Mouse (Mus musculus) MEL (cell line): ENCODE measurements around the gene Erbb4. TPM values are rescaled to one million over a fixed set of nuclear protein-coding genes. Genes with fewer than 3 reads are reported as not detected.

Experiments used
- DNase-seq: peaks from one replicate; pipeline ENCODE4 v3.0.0; 2011; ENCODE audit warnings: low read depth, low spot score
- H3K27ac ChIP-seq: 2 replicates; pipeline ENCODE4 v1.5.1; 2012; ENCODE audit warnings: low read depth, mild to moderate bottlenecking, control low read depth, low read length, moderate library complexity; ENCODE audit not compliant: control insufficient read depth
- H3K27me3 ChIP-seq, 2 experiments: fragments of 150-350 bp in 1 of 2; sonication (generic) in 1 of 2; 2 replicates each; pipeline ENCODE4 v1.6.1; 2012; ENCODE audit warnings: low read length in 2 of 2, mild to moderate bottlenecking in 2 of 2, improper control_type of control experiment in 1 of 2, moderate library complexity in 1 of 2; ENCODE audit not compliant: insufficient read depth in 2 of 2, control insufficient read depth in 1 of 2
- H3K36me3 ChIP-seq, 2 experiments: 2 replicates each; pipeline ENCODE4 v1.6.1; 2012 to 2014; ENCODE audit warnings: low read length in 2 of 2, improper control_type of control experiment in 1 of 2, inconsistent platforms in 1 of 2, mild to moderate bottlenecking in 1 of 2; ENCODE audit not compliant: insufficient read depth in 2 of 2, control insufficient read depth in 1 of 2
- H3K4me1 ChIP-seq, 2 experiments: fragments of 150-350 bp in 1 of 2; sonication (generic) in 1 of 2; 2 replicates each; pipeline ENCODE4 v1.6.1; 2012; ENCODE audit warnings: low read length in 2 of 2, improper control_type of control experiment in 1 of 2, mild to moderate bottlenecking in 1 of 2; ENCODE audit not compliant: insufficient read depth in 2 of 2, control insufficient read depth in 1 of 2
- H3K4me3 ChIP-seq, 2 experiments: fragments of 150-350 bp in 1 of 2; sonication (generic) in 1 of 2; 2 replicates each; pipeline ENCODE4 v1.5.1; 2012; ENCODE audit warnings: low read depth in 2 of 2, low read length in 2 of 2, mild to moderate bottlenecking in 2 of 2, moderate library complexity in 2 of 2, control low read depth in 1 of 2, improper control_type of control experiment in 1 of 2; ENCODE audit not compliant: control insufficient read depth in 1 of 2, insufficient read depth in 1 of 2
- H3K79me2 ChIP-seq: 2 replicates; pipeline ENCODE4 v1.6.1; 2012; ENCODE audit warnings: mild to moderate bottlenecking, low read length, moderate library complexity; ENCODE audit not compliant: control insufficient read depth, poor library complexity, insufficient read depth
- H3K9ac ChIP-seq: 2 replicates; pipeline ENCODE4 v1.6.1; 2012; ENCODE audit warnings: low read depth, mild to moderate bottlenecking, control low read depth, low read length, moderate library complexity; ENCODE audit not compliant: control insufficient read depth, poor library complexity, severe bottlenecking
- H3K9me3 ChIP-seq: fragments of 150-350 bp; sonication (generic); replicated peaks from 2 replicates; pipeline ENCODE4 v1.6.1; 2012; ENCODE audit warnings: mild to moderate bottlenecking, low read length, improper control_type of control experiment, moderate library complexity; ENCODE audit not compliant: insufficient read depth
- BHLHE40 ChIP-seq: IDR thresholded peaks from 2 replicates; pipeline ENCODE4 v1.6.1; 2012; ENCODE audit warnings: low read depth, mild to moderate bottlenecking, inconsistent platforms, low read length, improper control_type of control experiment, borderline replicate concordance
- CTCF ChIP-seq, 3 experiments: IDR thresholded peaks in 2 of 3; conservative IDR thresholded peaks in 1 of 3; 2 replicates each; pipeline ENCODE4 v1.5.1; 2011 to 2012; ENCODE audit warnings: low read length in 3 of 3, low read depth in 2 of 3, mild to moderate bottlenecking in 2 of 3, improper control_type of control experiment in 1 of 3, inconsistent platforms in 1 of 3, mixed read lengths in 1 of 3, moderate library complexity in 1 of 3; ENCODE audit not compliant: control insufficient read depth in 1 of 3, insufficient read depth in 1 of 3, poor library complexity in 1 of 3, severe bottlenecking in 1 of 3
- E2F4 ChIP-seq: IDR thresholded peaks from 2 replicates; pipeline ENCODE4 v1.6.1; 2011; ENCODE audit warnings: low read depth, low read length, improper control_type of control experiment, borderline replicate concordance
- ELF1 ChIP-seq: IDR thresholded peaks from 2 replicates; pipeline ENCODE4 v1.6.1; 2014; ENCODE audit warnings: low read depth, mild to moderate bottlenecking, inconsistent platforms, low read length, improper control_type of control experiment, moderate library complexity
- ETS1 ChIP-seq: IDR thresholded peaks from 2 replicates; pipeline ENCODE4 v1.6.1; 2012; ENCODE audit warnings: low read depth, mild to moderate bottlenecking, inconsistent platforms, low read length, improper control_type of control experiment, moderate library complexity
- GABPA ChIP-seq: IDR thresholded peaks from 2 replicates; pipeline ENCODE4 v1.6.1; 2012; ENCODE audit warnings: low read depth, mild to moderate bottlenecking, inconsistent platforms, low read length, improper control_type of control experiment, moderate library complexity
- GATA1 ChIP-seq: IDR thresholded peaks from 2 replicates; pipeline ENCODE4 v1.6.1; 2011; ENCODE audit warnings: low read depth, low read length, improper control_type of control experiment
- HCFC1 ChIP-seq: IDR thresholded peaks from 2 replicates; pipeline ENCODE4 v1.6.1; 2012; ENCODE audit warnings: low read depth, mild to moderate bottlenecking, inconsistent platforms, low read length, improper control_type of control experiment, moderate library complexity
- JUND ChIP-seq: IDR thresholded peaks from 2 replicates; pipeline ENCODE4 v1.6.1; 2011; ENCODE audit warnings: low read depth, mild to moderate bottlenecking, improper control_type of control experiment, low read length
- MAFK ChIP-seq: IDR thresholded peaks from 2 replicates; pipeline ENCODE4 v1.6.1; 2011; ENCODE audit warnings: low read depth, mild to moderate bottlenecking, low read length, improper control_type of control experiment, borderline replicate concordance
- MAX ChIP-seq: IDR thresholded peaks from 2 replicates; pipeline ENCODE4 v1.6.1; 2011; ENCODE audit warnings: low read length, improper control_type of control experiment
- MEF2A ChIP-seq: IDR thresholded peaks from 2 replicates; pipeline ENCODE4 v1.6.1; 2014; ENCODE audit warnings: low read depth, mild to moderate bottlenecking, inconsistent platforms, low read length, improper control_type of control experiment; ENCODE audit not compliant: poor library complexity, insufficient replicate concordance, severe bottlenecking; ENCODE audit errors: extremely low read depth
- MXI1 ChIP-seq: IDR thresholded peaks from 2 replicates; pipeline ENCODE4 v1.6.1; 2011; ENCODE audit warnings: mild to moderate bottlenecking, low read depth, low read length, improper control_type of control experiment
- MYC ChIP-seq: IDR thresholded peaks from 2 replicates; pipeline ENCODE4 v1.6.1; 2011; ENCODE audit warnings: low read depth, mild to moderate bottlenecking, low read length, improper control_type of control experiment, moderate library complexity
- NRF1 ChIP-seq: IDR thresholded peaks from 2 replicates; pipeline ENCODE4 v1.6.1; 2014; ENCODE audit warnings: low read depth, mild to moderate bottlenecking, inconsistent platforms, low read length, improper control_type of control experiment, moderate library complexity; ENCODE audit not compliant: poor library complexity, insufficient read depth, severe bottlenecking
- POLR2AphosphoS2 ChIP-seq: IDR thresholded peaks from 2 replicates; pipeline ENCODE4 v1.6.1; 2011; ENCODE audit warnings: low read length, improper control_type of control experiment
- POLR2AphosphoS5 ChIP-seq: IDR thresholded peaks from 2 replicates; pipeline ENCODE4 v1.6.1; 2012; ENCODE audit warnings: low read depth, borderline replicate concordance, mild to moderate bottlenecking, inconsistent platforms, low read length, moderate library complexity, mixed read lengths
- SIN3A ChIP-seq: IDR thresholded peaks from 2 replicates; pipeline ENCODE4 v1.6.1; 2012; ENCODE audit warnings: low read length, improper control_type of control experiment, inconsistent platforms
- TAL1 ChIP-seq: IDR thresholded peaks from 2 replicates; pipeline ENCODE4 v1.6.1; 2012; ENCODE audit warnings: mild to moderate bottlenecking, inconsistent platforms, low read length, moderate library complexity, mixed read lengths
- TBP ChIP-seq: IDR thresholded peaks from 2 replicates; pipeline ENCODE4 v1.8.0; 2011; ENCODE audit warnings: low read depth, low read length, improper control_type of control experiment
- TCF12 ChIP-seq: IDR thresholded peaks from 2 replicates; pipeline ENCODE4 v1.6.1; 2014; ENCODE audit warnings: low read depth, mild to moderate bottlenecking, inconsistent platforms, low read length, improper control_type of control experiment, moderate library complexity
- UBTF ChIP-seq: IDR thresholded peaks from 2 replicates; pipeline ENCODE4 v1.6.1; 2012; ENCODE audit warnings: low read depth, mild to moderate bottlenecking, inconsistent platforms, low read length, improper control_type of control experiment, moderate library complexity, borderline replicate concordance; ENCODE audit not compliant: insufficient read depth
- USF2 ChIP-seq, 2 experiments: IDR thresholded peaks; 2 replicates each; pipeline ENCODE4 v1.6.1; 2011 to 2012; ENCODE audit warnings: improper control_type of control experiment in 2 of 2, low read length in 2 of 2, borderline replicate concordance in 1 of 2, inconsistent platforms in 1 of 2, low read depth in 1 of 2, mild to moderate bottlenecking in 1 of 2; ENCODE audit not compliant: insufficient read depth in 1 of 2
- ZC3H11A ChIP-seq: IDR thresholded peaks from 2 replicates; pipeline ENCODE4 v1.6.1; 2012; ENCODE audit warnings: low read depth, mild to moderate bottlenecking, inconsistent platforms, low read length, improper control_type of control experiment
- ZKSCAN1 ChIP-seq: IDR thresholded peaks from 2 replicates; pipeline ENCODE4 v1.6.1; 2012; ENCODE audit warnings: low read depth, mild to moderate bottlenecking, inconsistent platforms, low read length, improper control_type of control experiment, moderate library complexity
- ZMIZ1 ChIP-seq: IDR thresholded peaks from 2 replicates; pipeline ENCODE4 v1.6.1; 2012; ENCODE audit warnings: low read depth, mild to moderate bottlenecking, inconsistent platforms, low read length, improper control_type of control experiment, moderate library complexity
- polyA plus RNA-seq, 2 experiments: library from polyadenylated mRNA; stranded (reverse) in 1 of 2; unstranded in 1 of 2; fragments of >175 nt in 1 of 2; fragments of >200 nt in 1 of 2; gene quantifications; 2 replicates each; pipeline versions ENCODE4 v1.2.1 to v1.2.4; 2012; ENCODE audit warnings: low replicate concordance in 2 of 2, low read depth in 1 of 2; ENCODE audit not compliant: insufficient read length in 2 of 2, insufficient read depth in 1 of 2, missing spikeins in 1 of 2
- total RNA-seq: library from RNA; depleted of rRNA; stranded (reverse); fragments of 300-350 nt; gene quantifications from 2 replicates; pipeline ENCODE4 v1.2.3, GENCODE M21; 2012

Erbb4 gene
- total and polyA plus RNA-seq, 3 experiments = not detected

- no peak for DNase-seq
- H3K27me3 ChIP-seq = no peaks in the 10 kb centered on the region
Measured at GRCm38 (mm10) chr1:68105834-68106542, 1001.9 kb downstream of the Erbb4 start.

DNA sequence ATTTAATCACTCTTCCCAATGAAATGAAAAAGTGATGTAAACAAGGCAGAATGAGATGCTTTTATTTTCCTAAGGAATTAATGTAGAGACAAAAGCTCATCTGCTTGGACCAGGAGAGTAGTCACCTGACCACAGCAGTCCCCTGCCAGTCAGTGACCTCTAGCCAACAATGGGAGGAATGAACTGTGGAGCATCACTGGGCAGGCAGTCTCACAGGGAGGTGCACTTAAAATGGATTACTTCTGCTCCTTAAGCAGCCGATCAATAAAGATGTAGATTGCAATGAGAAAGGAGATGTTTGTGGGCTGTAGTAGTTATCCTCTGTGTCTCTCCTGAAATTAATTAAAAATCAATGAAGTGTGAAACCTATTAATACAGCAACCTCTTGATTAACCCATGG lies 1018.2 kb downstream of the Erbb4 start:
- Histone ChIP-seq H3K4me1 (no peaks in the 10 kb centered on the region), H3K27me3 (no peaks in the 10 kb centered on the region), H3K4me3 (no peak overlapping the region), H3K79me2 (no peaks in the 10 kb centered on the region), H3K27ac (no peak overlapping the region), H3K9ac (no peak overlapping the region), H3K9me3 (no peaks in the 10 kb centered on the region), H3K36me3 (no peaks in the 10 kb centered on the region)
- no peak for DNase-seq
- no peak for TF ChIP-seq TBP
- no peak for TF ChIP-seq MAFK
- no peak for TF ChIP-seq ZKSCAN1
- TF ChIP-seq MEF2A = no peak
- TF ChIP-seq USF2 (IDR thresholded peaks at IDR 0.05; ENCODE audit: borderline replicate concordance in 1 of 2, insufficient read depth in 1 of 2, low read depth in 1 of 2, low read length in 2 of 2) = no peak
- TF ChIP-seq ETS1 = no peak
- TF ChIP-seq TAL1 = no peak
- no peak for TF ChIP-seq JUND
- TF ChIP-seq BHLHE40 = no peak
- TF ChIP-seq ZMIZ1 = no peak
- no peak for TF ChIP-seq E2F4
- TF ChIP-seq MYC = no peak
- TF ChIP-seq POLR2AphosphoS5 = no peak

More at GRCm38 (mm10) chr1:68105834-68106542, 1001.9 kb downstream of the Erbb4 start:
- TF ChIP-seq CTCF (IDR thresholded peaks at IDR 0.05 in 2 of 3, conservative IDR thresholded peaks at IDR 0.05 in 1 of 3; ENCODE audit: control insufficient read depth in 1 of 3, insufficient read depth in 1 of 3, low read depth in 2 of 3, low read length in 3 of 3, poor library complexity in 1 of 3, severe bottlenecking in 1 of 3) (no peak), ZC3H11A (no peak), POLR2AphosphoS2 (no peak), SIN3A (no peak), BHLHE40 (no peak), TCF12 (no peak), MAX (no peak), NRF1 (no peak), TAL1 (no peak), MEF2A (no peak), HCFC1 (no peak), UBTF (no peak), GABPA (no peak), ZKSCAN1 (no peak), GATA1 (no peak), MYC (no peak), ELF1 (no peak), MXI1 (no peak)
- H3K4me1 ChIP-seq = no peaks in the 10 kb centered on the region
- no peaks in the 10 kb centered on the region for H3K9me3 ChIP-seq
- H3K36me3 ChIP-seq = no peaks in the 10 kb centered on the region
- H3K79me2 ChIP-seq = no peaks in the 10 kb centered on the region
- no peak overlapping the region for H3K27ac ChIP-seq
- H3K4me3 ChIP-seq = no peak overlapping the region
- no peak overlapping the region for H3K9ac ChIP-seq
